Mouse (Mus musculus): ENCODE results near the gene Atxn3.

Atxn3 gene

DNA sequence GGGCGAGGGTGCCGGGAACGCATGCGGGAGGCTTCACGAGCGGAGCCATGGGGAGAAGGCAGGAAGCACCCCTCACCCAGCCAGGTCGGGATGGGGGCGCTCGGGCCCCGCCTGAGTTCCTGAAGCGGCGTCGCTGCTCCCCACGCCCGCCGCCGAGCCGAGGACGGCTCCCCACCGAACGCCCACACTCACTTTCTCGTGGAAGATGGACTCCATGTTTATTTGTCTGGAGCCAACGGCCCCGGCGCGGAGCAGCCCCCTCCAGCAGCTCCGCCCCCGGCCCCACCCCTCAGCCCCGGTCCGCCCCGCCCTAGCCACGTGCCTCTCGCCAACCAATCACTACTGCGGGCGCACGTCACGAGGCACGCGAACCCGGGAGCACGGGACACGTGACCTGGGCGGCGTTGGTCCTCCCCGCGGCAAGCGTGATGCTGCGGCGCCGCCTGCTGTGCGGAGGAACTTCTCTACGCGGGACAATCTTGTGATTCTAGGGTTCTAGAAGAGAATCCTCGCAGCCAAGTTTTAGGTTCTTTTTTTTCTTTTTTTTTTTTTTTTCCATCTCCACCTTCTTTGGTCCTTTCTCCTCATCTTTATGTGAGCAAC lies at the start of gene Atxn3:
Gene Atxn3 (minus strand): TSS at position 305 of the 603 bp plus-strand sequence.
- WGBS: under 1% methylated on average over 54 of the region's 54 CpGs

DNA sequence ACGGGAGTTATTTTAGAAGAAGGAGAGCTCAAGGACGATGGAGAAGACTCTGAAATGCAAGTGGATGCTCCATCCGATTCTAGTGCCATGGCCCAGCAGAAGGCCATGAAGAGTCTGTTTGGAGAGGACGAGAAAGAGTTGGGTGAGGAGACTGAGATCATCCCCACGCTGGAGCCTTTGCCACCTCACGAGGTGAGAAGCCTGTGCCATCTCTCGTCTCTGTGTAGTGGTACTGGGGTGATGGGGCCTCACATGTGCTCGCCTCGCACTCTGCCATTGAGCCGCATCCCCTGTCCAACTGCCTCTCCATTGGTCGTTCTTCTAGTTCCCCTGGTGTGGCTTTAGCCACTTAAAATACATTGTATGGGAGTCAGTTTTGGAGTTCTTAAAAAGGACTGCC lies 42.7 kb upstream of the Atxn3 start:
- WGBS: 95% methylated on average over 11 of the region's 11 CpGs

DNA sequence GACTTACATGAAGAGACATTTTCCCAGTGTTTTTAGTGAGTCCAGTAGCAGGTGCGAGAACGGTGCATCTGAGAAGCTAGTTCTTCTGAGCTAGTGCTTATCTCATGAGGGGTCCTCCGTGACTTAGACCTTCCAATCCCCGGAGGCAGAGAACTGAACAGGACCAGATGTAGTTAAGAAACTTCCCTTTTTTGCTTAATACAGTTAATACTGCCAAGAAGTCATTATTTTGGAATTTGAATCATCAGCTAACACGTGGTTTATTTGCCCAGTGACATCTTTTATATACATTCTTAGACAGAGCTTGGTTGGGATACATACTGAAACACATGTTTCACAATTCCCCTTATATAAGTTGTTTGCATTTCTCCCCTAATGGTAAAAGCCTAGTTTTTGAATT lies 40.9 kb upstream of the Atxn3 start:
- 91% methylated on average over 5 of the region's 5 CpGs for WGBS

DNA sequence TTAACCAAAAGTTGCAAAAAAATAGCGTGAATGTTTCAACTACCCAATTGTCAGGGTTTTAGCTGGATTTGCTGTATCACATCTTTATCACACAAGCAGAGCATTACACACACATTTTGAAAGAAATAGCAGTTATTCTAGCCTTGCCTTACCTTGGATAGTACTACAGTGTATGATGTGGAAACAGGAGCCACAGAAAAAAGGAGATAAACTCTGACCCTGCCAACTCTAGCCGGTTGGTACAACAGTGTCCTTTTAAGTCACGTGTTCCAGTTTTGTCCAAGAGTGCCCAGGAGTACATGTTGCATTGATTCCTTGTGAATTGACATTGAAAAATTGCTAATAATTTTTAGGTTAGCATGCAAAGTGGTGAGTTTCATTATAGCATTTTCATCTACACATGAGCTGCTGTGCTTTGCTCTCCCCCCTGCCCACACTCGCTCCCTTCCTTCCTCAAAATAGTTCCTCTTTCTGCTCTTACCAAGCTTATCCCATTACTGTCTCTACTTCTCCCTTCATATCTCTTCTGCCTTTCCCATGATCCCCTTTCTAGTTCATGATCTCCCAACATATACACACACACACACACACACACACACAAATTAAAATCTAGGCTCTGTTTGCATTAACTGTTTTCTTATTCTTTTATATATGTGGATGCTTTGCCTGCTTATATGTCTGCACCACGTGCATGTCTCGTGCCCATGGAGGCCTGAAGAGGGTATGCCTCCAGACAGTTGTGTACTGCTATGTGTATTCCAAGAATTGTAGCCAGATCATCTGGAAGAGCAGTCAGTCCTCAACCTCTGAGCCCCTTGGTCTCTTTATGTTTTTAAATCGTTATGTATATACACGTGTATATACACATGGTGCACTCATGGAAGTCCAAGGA lies 36.8 kb upstream of the Atxn3 start:
- WGBS: 84% methylated on average over 8 of the region's 8 CpGs

DNA sequence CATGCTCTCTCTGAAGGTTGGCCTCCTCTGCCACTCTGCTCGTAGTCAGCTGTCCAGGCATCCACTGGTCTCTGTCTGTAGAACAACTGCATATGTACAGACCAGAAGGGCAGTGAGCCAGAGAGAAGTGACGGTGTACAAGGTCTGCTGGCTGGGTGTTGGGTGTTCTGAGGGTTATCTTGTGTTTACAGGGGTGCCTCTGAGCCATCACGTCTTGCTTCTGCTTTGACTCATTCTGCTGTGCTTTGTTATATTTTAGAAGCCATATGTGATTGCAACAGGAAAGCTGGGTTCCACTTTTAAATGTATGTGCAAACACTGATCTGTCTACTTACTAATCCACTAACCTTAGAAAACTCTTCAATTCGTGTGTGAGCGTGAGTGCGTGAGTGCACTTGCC lies 29.6 kb upstream of the Atxn3 start:
- 92% methylated on average over 6 of the region's 6 CpGs for WGBS

DNA sequence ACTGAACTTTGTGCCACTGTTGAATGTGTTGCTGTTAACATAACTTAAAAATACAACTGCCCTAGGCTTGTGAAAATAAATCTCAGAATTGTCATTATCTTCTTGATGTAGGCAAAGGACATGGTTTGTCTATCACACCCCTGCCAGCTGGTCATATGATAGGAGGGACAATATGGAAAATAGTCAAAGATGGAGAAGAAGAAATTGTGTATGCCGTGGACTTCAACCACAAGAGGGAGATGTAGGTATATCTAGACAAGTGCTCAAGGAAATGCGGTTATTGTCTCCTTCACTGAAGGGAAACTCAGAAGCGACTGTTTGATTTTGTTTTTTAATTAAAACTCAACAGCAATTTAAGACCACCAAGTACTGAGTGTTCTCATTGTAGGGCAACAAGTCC lies 27.1 kb upstream of the Atxn3 start:
- 14% methylated on average over 3 of the region's 3 CpGs for WGBS

DNA sequence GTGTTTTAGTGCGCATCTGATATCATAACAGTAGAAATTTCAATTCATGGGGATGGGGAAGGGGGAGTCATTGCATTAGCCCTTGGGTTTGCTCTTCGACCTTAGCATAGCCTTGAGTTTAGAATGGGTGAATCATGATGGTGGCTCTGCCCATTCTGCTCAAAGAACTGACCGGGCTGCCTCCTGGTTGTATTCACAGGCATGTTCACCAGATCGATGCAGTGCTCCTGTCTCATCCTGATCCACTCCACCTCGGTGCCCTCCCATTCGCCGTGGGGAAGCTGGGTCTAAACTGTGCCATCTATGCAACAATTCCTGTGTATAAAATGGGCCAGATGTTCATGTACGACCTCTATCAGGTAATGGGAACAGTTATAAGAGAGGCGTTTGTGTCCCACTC lies 24.9 kb upstream of the Atxn3 start:
- WGBS: 94% methylated on average over 9 of the region's 9 CpGs

DNA sequence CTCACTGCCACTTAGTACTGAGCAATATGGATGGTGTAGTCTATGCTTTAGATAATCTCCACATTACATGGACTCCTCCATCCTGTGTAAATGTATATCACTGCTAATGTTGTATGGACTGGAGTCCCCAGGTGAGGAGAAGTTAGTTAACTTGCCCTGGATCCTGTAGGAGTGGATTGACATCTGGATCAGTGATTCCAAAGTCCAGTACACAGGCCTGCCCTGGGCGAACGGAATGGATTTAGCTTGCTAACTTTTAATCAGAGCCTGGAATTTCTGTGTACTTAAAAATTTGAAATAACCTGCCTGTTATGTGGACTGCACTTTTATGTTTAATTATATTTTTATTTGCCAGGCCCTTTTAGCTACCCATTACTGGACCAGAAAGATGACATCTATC lies 23.5 kb upstream of the Atxn3 start:
- 99% methylated on average over 2 of the region's 2 CpGs for WGBS

DNA sequence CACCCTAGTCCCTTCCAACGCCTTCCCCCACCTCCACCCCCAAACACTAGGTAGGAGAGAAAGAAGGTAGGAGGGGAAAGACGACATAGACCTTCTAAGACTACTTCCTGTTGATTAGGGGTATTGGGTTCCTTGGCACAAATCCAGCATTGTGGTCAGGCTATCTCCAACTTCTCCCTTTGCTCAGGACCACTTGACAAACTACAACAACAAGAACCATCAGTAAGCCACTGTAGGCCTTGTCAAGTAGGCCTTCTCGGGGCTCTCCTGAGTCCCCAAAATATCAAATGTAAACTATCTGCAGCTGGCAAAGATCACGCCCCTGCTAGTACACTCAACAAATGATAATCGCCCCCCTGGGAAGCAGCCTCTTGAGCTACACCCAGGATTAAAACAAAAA lies 22.2 kb upstream of the Atxn3 start:
- WGBS: 64% methylated on average over 5 of the region's 5 CpGs

DNA sequence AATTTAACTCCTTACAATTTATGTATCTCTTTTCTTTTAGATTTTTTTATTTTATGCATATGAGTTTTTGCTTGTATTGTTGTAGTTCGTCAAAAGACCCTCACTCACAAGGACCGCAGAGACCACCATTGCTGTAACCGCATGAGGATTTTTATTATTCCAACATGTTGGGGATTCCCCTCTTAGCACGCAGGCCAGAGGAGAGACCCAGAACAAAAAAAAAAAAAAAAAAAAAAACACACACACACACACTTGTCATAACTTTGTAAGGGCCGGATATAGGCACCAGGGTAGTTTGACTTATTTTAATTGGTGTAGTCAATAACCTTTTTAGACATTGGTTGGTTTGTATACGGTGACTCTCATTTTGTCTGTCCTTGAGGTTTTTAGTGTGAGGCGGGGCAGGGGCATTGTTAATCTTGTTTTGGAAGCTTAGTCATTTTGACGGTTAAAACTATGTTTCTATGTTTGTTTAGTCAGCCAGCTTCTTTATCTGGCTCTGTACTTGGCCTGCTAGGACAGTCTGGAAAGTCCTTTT lies 21.2 kb upstream of the Atxn3 start:
- WGBS: 92% methylated on average over 8 of the region's 8 CpGs

DNA sequence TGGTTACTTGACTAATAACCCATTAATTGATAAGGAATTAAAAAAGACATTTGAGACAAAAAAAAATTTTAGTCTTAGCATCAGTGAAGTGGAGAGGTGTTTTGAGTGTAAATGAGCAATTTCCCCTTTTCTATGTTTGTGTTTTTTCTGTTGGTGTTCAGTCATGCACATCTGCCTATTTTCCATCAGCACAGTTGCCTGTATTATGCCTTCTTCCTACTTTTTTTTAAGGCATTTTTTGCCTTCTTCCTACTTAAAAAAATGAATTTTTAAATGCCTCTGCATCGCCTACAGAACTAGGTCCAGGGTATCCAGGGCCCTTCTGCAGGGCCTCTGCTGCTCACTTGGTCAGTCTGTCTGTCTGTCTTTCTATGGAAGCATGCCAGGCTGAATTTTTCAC lies 20.5 kb upstream of the Atxn3 start:
- 92% methylated on average over 1 of the region's 1 CpGs for WGBS

DNA sequence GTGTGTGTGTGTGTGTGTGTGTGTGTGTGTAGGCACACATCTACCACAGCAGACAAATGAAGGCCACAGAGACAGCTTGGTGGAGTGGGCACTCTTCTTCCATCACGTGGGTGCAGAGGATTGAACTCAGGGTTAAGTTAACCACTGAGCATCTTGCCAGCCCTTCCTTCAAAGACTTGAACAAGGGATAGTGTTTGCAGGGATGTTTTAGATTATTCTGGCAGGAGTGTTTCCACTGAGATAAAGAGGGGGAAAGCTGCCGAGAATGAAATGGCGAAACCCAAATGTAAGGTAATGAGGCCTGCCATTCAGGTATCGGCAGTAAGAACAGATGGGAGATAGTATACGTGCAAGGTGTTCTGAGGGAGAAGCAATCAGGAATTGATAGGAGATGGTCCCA lies 20.1 kb upstream of the Atxn3 start:
- WGBS: 81% methylated on average over 5 of the region's 5 CpGs

DNA sequence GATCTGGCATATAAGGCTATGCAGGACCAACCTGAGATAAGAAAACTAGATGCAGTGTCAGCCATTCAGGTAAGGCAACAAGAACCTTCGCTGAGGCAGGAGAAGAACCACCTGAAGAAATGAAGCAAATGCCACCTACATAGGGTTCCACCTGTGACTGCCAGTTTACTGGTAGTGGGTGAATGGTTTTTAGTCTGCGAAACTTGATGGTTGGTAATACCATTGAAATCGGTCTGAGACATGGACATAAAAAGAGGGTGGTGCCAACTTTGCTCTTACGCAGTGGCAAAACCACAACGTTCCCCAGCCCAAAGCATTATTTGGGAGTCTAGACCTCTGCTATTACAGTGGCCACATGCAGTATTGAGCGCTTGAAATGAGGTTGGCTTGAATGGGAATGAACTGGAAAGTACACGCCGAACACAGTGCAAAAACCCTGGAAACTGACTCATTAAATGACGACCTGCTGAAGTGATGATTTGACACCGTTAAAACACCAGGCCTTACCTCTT lies 19.4 kb upstream of the Atxn3 start:
- 94% methylated on average over 10 of the region's 10 CpGs for WGBS

DNA sequence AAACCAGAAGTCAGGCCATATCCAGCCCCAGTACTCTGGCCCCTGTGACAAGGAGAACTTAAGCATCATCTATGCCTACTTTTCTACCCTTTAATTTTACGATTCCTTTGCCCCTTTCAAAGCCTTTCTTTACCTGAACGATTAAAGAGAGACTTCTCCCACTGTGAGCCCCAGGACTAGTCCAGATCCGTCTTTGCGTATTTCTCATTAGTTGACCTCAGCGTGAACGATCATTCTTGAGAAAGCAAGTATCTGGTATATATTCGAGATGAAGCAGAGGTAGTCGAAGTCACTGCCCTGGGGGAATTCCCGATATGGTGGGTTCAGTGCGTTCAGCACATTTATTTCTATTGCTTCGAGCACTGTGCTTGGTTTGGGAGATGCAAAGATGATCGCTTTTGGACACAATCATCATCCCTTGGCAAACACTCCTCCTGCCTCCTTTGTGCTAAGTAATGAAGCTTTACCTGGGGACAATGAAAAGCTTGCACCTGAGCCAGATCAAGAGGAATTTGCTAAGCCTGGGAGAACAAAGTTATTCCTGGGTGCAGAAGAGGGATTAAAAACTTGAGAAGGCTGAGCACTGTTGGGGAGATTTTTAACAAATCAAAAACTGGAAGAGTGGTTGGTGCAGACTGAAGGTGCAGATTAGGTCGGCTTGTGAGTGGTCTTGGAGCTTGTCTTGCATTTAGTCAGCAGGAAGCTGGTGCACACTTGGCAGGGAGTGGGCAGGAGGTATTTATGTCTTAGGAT lies 18.8 kb upstream of the Atxn3 start:
- WGBS: 10% methylated on average over 13 of the region's 13 CpGs

DNA sequence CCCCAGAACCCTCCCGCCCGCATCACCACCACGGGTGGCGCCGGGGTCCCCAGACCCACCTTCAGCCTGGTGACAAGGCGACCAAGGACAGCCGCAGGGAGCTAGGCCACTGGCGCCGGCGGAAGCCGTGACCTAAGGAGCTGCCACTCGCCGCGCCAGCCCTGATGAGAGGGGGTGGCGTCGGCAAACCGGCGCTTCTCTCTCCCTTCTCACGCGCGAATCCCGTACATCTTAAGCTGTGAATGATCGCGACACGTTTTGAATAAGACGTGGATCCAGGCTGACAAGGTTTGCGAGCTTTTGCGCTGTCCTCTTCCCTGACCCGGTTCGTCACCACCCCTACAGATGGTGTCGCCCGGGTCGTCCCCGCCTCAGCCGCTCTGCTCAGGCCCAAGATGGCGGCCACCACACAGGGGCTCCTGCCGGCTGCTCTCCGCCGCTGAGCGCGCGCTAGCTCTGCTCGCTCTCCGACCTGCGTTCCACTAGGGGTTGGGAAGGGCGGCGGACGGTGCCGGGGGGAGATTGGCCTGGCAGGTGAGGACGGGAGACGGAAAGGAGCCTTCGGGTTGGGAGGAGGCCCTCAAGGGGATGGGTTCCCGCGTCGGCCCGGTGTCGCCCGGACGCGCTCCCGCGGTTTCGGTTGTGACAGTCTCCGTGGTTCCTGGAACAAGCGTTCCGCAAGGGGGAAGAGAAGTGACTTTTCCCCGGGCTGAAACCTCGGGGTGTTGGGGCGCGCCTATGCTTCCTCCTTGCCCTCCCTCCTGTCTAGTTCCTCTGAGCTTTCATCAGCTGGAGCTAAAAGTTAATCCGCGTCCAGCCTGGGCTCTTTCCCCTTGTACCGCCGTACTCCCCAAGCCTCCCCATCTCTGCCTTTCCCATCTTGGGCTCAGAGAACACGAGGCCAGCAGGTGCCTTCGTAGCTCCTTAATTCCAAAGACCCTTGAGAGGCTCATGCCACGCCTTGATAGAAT lies 17.8 kb upstream of the Atxn3 start, which contains the start of gene Cpsf2:
Gene Cpsf2 (plus strand): TSS at position 388 of the 971 bp plus-strand sequence.
- WGBS: under 1% methylated on average over 77 of the region's 77 CpGs

DNA sequence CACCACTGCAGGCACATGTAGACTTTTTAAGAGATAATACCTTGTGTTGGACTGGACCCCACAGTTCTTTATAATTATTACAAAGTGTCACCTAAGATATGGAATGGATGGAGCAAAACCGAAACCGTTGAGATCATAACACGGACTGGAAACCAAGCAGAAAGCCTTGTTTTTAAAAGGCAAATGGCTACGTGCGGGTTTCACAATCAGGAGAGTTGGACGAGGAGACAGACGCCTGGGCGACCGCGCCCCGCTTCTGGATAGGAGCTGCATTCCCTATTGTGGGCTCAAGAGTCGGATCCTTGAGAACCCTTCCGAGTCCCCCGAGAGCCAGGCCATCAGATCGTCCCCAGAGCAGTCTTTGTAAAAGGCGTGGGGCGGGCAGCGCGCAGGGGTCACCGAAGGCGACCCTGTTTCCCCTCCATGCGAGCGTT lies 17.1 kb upstream of the Atxn3 start:
- under 1% methylated on average over 23 of the region's 23 CpGs for WGBS

DNA sequence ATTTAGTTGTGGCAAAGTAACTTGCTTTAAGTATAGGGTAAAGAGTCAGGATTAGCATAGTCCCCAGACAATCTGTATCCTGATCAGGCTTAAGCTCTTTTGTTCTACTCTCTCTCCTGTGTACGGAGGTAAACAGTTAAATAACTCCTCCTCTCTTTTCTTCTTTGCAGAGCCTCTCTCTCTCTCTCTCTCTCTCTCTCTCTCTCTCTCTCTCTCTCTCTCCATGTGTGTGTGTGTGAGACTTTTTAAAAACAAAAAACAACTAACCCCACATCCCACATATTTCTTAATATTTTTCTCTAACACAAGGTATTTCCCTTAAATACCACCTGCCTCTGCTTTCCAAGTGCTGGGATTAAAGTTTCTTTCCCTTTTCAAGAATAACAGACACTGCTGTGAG lies 16.5 kb upstream of the Atxn3 start:
- 0% methylated on average over 1 of the region's 1 CpGs for WGBS

DNA sequence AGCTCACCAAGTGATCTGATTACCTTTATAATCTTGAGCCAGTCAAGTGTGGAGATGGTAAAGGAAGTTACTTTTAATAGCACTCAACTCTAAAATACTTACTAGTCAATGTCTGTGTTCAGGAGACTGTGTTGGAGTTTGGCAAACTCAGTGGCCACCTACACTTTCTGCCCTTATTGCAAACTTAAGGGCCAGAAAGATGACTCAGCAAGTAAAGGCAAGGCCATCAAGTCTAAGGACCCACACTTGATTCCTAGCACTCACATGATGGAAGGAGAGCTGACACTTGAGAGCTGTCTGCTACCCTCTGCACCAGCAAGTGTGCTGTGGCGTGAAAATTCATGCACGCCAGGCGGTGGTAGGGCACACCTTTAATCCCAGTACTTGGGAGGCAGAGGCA lies 14.2 kb upstream of the Atxn3 start:
- WGBS: 97% methylated on average over 3 of the region's 3 CpGs

DNA sequence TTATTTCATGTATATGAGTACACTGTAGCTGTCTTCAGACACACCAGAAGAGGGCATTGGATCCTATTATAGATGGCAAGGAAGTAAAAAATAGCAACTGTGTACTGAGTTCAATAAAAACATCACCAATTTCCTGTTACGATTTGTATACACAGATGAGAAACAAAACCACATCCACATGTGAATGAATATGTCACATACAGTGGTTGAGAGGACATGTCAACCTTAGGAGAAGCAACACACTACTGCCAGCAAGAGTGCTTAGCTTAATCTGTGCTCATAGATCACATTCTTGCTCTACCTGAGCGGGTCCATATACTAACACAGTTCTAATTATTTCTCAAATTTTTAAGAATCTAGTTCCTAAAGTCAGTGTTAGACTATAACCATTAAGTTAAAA lies 13.3 kb upstream of the Atxn3 start:
- 84% methylated on average over 2 of the region's 2 CpGs for WGBS

DNA sequence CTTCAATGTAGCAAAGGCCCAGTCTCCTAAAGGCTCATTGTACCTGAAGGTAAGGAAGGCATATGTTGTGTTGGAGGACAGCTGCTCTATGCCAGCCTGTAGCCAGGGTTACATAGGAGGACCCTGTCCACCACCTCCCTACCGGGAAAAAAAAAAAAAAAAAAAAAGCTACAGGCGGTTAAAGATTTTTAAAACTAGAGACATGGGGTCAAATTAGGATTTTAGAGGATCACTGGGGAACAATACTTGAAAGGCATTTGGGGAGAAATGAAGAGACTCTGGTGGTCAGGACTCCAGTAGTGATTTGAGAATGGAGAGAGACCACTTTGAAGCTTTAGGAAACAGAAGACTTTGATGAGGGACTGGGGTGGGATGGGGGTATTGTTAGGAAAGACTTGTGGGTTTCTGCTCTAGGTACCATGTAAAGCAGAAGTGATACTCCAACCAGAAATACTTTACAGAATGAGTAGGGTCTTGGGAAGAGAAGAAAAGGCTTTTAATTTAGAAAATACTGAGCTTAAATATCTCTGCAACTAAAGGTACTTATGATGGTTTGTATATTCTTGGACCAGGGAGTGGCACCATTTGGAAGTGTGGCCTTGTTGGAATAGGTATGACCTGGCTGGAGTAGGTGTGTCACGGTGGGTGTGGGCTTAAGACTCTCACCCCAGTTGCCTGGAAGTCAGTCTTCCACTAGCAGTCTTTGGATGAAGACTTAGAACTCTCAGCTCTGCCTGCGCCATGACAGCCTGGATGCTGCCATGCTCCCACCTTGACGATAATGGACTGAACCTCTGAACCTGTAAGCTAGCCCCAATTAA lies 1.1 kb upstream of the Atxn3 start:
- WGBS: 94% methylated on average over 5 of the region's 5 CpGs
